Mouse (Mus musculus) liver, postnatal 0 days (tissue): ENCODE results near the gene Epb41.

ENCODE experiments used
- CTCF ChIP-seq: sonication (generic); IDR thresholded peaks from 2 replicates; pipeline ENCODE4 v1.5.1; 2016; ENCODE audit warnings: antibody characterized with exemption, low read depth
- EP300 ChIP-seq: IDR thresholded peaks from 2 replicates; pipeline ENCODE4 v1.6.1; 2016; ENCODE audit warnings: antibody characterized with exemption, low read depth, mild to moderate bottlenecking

DNA sequence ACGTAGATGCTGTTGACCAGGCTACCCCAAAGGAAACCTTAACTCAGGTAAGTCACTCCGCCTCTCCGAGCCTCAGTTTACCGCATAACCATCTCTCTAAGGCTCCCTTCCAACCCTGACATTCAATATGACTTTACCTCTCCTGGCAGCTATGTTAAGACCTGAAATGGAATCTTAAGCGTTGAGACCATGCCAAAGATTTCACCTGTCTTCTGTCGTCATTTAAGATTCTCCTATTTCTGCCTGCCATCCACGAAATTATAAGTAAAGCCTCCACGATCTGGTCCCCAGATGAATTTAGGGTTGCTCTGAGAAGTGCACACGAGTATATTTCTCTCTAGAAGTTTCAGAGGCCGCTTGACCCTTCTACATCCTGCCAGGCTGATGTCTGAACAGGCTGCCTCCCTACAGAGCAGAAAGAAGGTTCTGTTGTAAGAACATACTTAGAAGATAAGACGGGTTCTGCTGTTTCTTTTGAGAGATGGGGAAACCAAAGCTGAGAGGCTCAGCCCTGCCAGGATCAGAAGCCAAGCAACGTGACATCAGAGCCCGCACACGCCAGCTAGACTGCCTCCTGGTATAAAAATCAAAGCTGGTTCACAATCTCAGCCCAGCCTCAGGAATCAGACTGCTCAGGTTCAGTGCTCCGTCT lies 25.4 kb downstream of the Epb41 start:
- no peak for TF ChIP-seq CTCF
- no peak for TF ChIP-seq EP300
